Mouse (Mus musculus): ENCODE results near the gene Olfr152. TPM values are rescaled to one million over a fixed set of nuclear protein-coding genes. Genes with fewer than 3 reads are reported as not detected.

The Olfr152 gene
- not detected for total RNA-seq (2021)

GRCm38 (mm10) chr2:87779183-87779582, at the start of gene Olfr152:
Gene Olfr152 (plus strand): TSS chr2:87779483.
- DNase-seq, result no peak
- intact Hi-C loops (cut with DNase I), result no loop called here

DNA sequence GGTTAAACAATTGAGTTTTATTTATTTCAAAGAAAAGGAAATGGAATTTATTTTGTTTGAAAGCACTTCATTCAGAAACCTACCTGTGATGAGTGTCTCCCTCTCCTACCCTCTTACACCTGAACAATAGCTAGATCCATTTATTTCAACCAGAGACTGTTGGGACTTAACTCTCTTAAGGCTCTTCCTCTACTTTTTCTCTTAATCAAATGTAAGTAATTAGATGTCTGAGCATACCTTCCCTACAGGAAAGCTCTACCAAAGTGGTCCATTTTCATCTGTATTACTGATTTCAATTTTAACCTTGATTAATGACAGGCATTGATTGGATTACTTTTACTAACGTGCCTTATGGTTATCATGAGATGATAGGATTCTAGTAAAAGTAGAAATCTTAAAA, 39.4 kb upstream of the Olfr152 start, which contains the start of gene Olfr1138:
TSS of gene Olfr1138 (minus strand) at position 101 of the 400 bp plus-strand sequence.
- no peak for DNase-seq
- intact Hi-C loops (cut with DNase I), result no loop called here

GRCm38 (mm10) chr2:87743452-87743851, 35.8 kb upstream of the Olfr152 start, which contains the start of gene Olfr1140:
Gene Olfr1140 (plus strand): TSS chr2:87743752.
- intact Hi-C loops (cut with DNase I), result no loop called here
- no peak for DNase-seq

DNA sequence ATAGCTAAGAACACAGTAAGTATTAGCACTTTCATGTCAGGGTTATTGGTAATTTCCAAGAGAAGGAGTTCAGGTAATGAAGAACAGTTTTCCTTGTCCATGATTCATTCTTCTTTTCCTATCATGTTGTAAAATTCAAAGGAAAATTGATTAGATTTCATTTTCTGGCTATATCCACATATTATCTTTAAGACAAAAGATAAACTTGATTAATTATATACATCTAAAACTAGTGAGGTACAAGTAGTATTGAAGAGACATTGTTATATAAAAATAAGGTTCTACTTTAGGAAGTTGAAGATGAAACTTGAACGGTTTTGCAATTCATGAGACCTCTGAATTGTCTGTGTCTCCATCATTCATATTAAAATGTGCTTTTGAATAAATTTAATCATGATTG, 25.4 kb upstream of the Olfr152 start, which contains the start of gene Olfr1141:
TSS of gene Olfr1141 (minus strand) at position 101 of the 400 bp plus-strand sequence.
- no peak for DNase-seq
- intact Hi-C loops (cut with DNase I), result no loop called here

DNA sequence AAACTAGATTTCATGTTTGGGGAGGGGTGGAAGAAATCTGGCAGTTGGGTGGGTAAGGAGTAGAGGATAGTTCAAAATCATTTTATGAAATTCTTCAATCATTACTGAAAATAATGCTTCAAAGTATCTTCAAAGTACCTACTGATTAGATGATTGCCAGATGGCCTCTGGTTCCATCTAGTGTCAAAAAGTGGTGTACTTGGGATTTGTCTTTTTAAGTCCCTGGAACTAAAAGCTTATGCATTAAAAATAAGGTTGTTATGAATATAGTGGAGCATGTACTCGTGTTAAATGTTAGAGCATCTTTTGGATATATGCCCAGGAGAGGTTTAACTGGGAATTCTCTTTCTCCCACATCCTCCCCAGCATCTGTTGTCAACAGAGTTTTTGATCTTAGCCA, 3.1 kb upstream of the Olfr152 start:
- intact Hi-C loops (cut with DNase I), result no loop called here
- no peak for DNase-seq

- intact Hi-C loops (cut with DNase I), result no loop called here
- no peak for DNase-seq
These were observed 21.0 kb downstream of the Olfr152 start, which contains the start of gene Olfr1143 for GRCm38 (mm10) chr2:87800292-87800691. Gene Olfr1143 (plus strand): TSS chr2:87800592.

DNA sequence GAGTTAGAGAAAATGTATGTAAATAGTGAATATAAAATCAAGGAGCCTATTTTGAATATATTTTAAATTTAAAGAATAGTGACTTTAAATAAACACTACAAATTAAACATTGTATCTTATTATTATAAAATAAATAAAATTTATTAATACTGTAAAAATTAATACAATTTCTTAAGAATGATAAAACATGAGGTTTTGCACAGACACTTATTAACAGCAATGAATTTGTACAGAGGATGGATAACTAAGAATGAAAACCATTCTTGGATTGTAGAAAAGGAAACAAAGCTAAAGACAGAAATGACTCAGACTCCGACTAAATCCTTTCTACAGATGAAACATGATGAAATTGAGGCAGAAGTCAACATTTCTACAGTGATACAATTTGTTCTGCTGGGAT, 30.2 kb downstream of the Olfr152 start, which contains the start of gene Olfr1145:
TSS of gene Olfr1145 (plus strand) at position 301 of the 400 bp plus-strand sequence.
- no peak for DNase-seq
- intact Hi-C loops (cut with DNase I), result no loop called here

GRCm38 (mm10) chr2:87830233-87830632, 51.0 kb downstream of the Olfr152 start, which contains the start of gene Olfr1148:
Gene Olfr1148 (plus strand): TSS chr2:87830533.
- no peak for DNase-seq
- intact Hi-C loops (cut with DNase I), result no loop called here

Other genes with a start within 250 kb of the Olfr152 start
- not detected for gene Olfr153, start 247.7 kb upstream of the Olfr152 start, total RNA-seq (2021)
- not detected for gene Olfr1128, start 233.9 kb upstream of the Olfr152 start, total RNA-seq (2021)
- not detected for gene Olfr1129, start 205.6 kb upstream of the Olfr152 start, total RNA-seq (2021)
- not detected for gene Olfr1130, start 173.3 kb upstream of the Olfr152 start, total RNA-seq (2021)
- not detected for gene Olfr1131, start 152.4 kb upstream of the Olfr152 start, total RNA-seq (2021)
- gene Olfr1132, start 141.9 kb upstream of the Olfr152 start, total RNA-seq (2021), result not detected
- not detected for gene Olfr1133, start 132.1 kb upstream of the Olfr152 start, total RNA-seq (2021)
- not detected for gene Olfr1134, start 121.0 kb upstream of the Olfr152 start, total RNA-seq (2021)
- not detected for gene Olfr1135, start 105.8 kb upstream of the Olfr152 start, total RNA-seq (2021)
- gene Olfr1136, start 85.5 kb upstream of the Olfr152 start, total RNA-seq (2021), result not detected
- gene Olfr1137, start 66.3 kb upstream of the Olfr152 start, total RNA-seq (2021), result not detected
- not detected for gene Olfr1138, start 39.5 kb upstream of the Olfr152 start, total RNA-seq (2021)
- not detected for gene Olfr1140, start 35.7 kb upstream of the Olfr152 start, total RNA-seq (2021)
- gene Olfr1141, start 25.5 kb upstream of the Olfr152 start, total RNA-seq (2021), result not detected
- not detected for gene Olfr1143, start 21.1 kb downstream of the Olfr152 start, total RNA-seq (2021)
- gene Olfr1145, start 30.3 kb downstream of the Olfr152 start, total RNA-seq (2021), result not detected
- gene Olfr1148, start 51.0 kb downstream of the Olfr152 start, total RNA-seq (2021), result not detected
- not detected for gene Olfr1150-ps1, start 64.5 kb downstream of the Olfr152 start, total RNA-seq (2021)
- gene Olfr1151, start 76.4 kb downstream of the Olfr152 start, total RNA-seq (2021), result not detected
- not detected for gene Olfr1152, start 87.0 kb downstream of the Olfr152 start, total RNA-seq (2021)
- not detected for gene Olfr1153, start 115.5 kb downstream of the Olfr152 start, total RNA-seq (2021)
- not detected for gene Olfr1154, start 125.7 kb downstream of the Olfr152 start, total RNA-seq (2021)
- gene Olfr1155, start 165.7 kb downstream of the Olfr152 start, total RNA-seq (2021), result not detected
- not detected for gene Olfr1156, start 173.6 kb downstream of the Olfr152 start, total RNA-seq (2021)
- gene Olfr1157, start 188.8 kb downstream of the Olfr152 start, total RNA-seq (2021), result not detected
- not detected for gene Olfr74, start 195.2 kb downstream of the Olfr152 start, total RNA-seq (2021)
- not detected for gene Olfr1158, start 210.6 kb downstream of the Olfr152 start, total RNA-seq (2021)
- not detected for gene Olfr1160, start 228.8 kb downstream of the Olfr152 start, total RNA-seq (2021)
- gene Olfr1161, start 243.3 kb downstream of the Olfr152 start, total RNA-seq (2021), result not detected